Mouse (Mus musculus) C2C12 (cell line): ENCODE measurements around the gene Ece1. TPM values are rescaled to one million over a fixed set of nuclear protein-coding genes. Genes with fewer than 3 reads are reported as not detected.

ENCODE experiments used
- H3K27me3 ChIP-seq: one replicate; pipeline ENCODE4 v1.6.1; 2011; ENCODE audit not compliant: control insufficient read depth, insufficient read depth, insufficient read length
- H3K36me3 ChIP-seq: one replicate; pipeline ENCODE4 v1.6.1; 2011; ENCODE audit not compliant: control insufficient read depth, insufficient read depth
- H3K4me3 ChIP-seq: one replicate; pipeline ENCODE4 v1.5.1; 2011; ENCODE audit warnings: mild to moderate bottlenecking, control low read depth; ENCODE audit not compliant: poor library complexity, insufficient read depth, severe bottlenecking
- H3K79me2 ChIP-seq: one replicate; pipeline ENCODE4 v1.6.1; 2011; ENCODE audit not compliant: control insufficient read depth, insufficient read depth
- H3K79me3 ChIP-seq: one replicate; pipeline ENCODE4 v1.6.1; 2011; ENCODE audit warnings: low read depth, control low read depth
- H3ac ChIP-seq: one replicate; pipeline ENCODE3; 2011; ENCODE audit warnings: low read depth; ENCODE audit not compliant: control insufficient read depth, insufficient read length
- CEBPB ChIP-seq: IDR thresholded peaks from one replicate; pipeline ENCODE4 v1.6.1; 2011; ENCODE audit warnings: low read depth, mild to moderate bottlenecking, control low read depth, moderate library complexity
- CTCF ChIP-seq: IDR thresholded peaks from one replicate; pipeline ENCODE4 v1.5.1; 2011; ENCODE audit not compliant: control insufficient read depth, insufficient read depth, insufficient read length
- FOSL1 ChIP-seq: IDR thresholded peaks from one replicate; pipeline ENCODE4 v1.8.0; 2011; ENCODE audit warnings: mild to moderate bottlenecking, low read length; ENCODE audit not compliant: poor library complexity, insufficient read depth, severe bottlenecking
- MAX ChIP-seq: IDR thresholded peaks from one replicate; pipeline ENCODE4 v1.6.1; 2011; ENCODE audit warnings: mild to moderate bottlenecking, control low read depth
- MYOD1 ChIP-seq: IDR thresholded peaks from one replicate; pipeline ENCODE4 v1.6.1; 2011; ENCODE audit warnings: low read depth; ENCODE audit not compliant: control insufficient read depth, insufficient read length
- MYOG ChIP-seq: IDR thresholded peaks from one replicate; pipeline ENCODE4 v1.6.1; 2011; ENCODE audit not compliant: control insufficient read depth, insufficient read length; ENCODE audit errors: extremely low read depth
- USF1 ChIP-seq: IDR thresholded peaks from one replicate; pipeline ENCODE4 v1.6.1; 2011; ENCODE audit warnings: low read depth, mild to moderate bottlenecking, control low read depth, moderate library complexity
- polyA plus RNA-seq: library from polyadenylated mRNA; unstranded; fragments of >200 nt; fragmentation: generic; extraction: Trizol; gene quantifications from one replicate; pipeline ENCODE4 v1.2.1, GENCODE M21; 2012; ENCODE audit warnings: missing spikeins

Ece1 gene
- polyA plus RNA-seq, 1 experiment, result 198 TPM

DNA sequence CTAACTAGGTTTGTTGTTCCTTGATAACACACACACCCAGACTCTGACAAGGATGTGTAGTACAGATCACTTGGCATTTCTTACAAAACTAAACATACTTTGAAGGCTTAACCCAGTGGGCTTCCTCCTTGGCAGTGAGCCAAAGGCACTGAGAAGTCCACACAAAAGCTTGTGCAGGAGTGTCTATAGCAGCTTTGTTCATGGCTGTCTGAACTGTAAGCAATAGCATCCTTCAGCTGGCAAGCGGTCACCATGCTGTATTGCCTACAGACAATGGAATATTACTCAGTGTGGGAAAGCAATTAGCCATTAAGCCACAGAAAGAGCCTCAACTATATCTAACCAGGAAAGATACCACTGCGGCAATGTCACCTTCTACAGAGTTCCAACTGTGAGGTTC lies 42.5 kb upstream of the Ece1 start:
- Histone ChIP-seq H3K4me3 (no peak overlapping the region), H3K79me2 (no peaks in the 10 kb centered on the region), H3K79me3 (no peaks in the 10 kb centered on the region), H3K27me3 (no peaks in the 10 kb centered on the region), H3ac (no peak overlapping the region), H3K36me3 (no peaks in the 10 kb centered on the region)
- TF ChIP-seq USF1 (no peak), MYOG (no peak), MYOD1 (no peak), CTCF (no peak), CEBPB (no peak), MAX (no peak), FOSL1 (no peak)

DNA sequence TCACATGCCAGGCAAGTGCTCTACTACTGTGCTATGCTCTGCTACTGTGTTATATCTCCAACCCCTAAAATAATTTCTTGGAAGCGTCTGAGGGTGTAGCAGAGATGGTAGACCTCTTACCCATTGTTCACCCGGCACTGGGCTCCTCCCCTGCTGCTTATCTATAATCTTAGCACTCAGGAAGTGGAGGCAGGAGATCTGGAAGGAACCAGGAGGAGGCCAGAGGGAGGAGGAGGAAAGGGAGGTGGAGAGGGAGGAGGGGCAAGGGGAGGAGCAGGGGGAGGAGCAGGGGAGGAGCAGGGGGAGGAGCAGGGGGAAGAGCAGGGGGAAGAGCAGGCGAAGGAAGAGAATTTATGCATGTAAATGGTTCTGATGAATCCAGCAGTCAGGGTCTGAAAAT lies 41.3 kb upstream of the Ece1 start:
- no peaks in the 10 kb centered on the region for H3K79me3 ChIP-seq
- H3K27me3 ChIP-seq, result no peaks in the 10 kb centered on the region
- TF ChIP-seq FOSL1 (no peak), MYOG (no peak), MAX (no peak), USF1 (no peak), CTCF (no peak), MYOD1 (no peak), CEBPB (no peak)
- H3K79me2 ChIP-seq, result no peaks in the 10 kb centered on the region
- no peak overlapping the region for H3ac ChIP-seq
- H3K4me3 ChIP-seq, result no peak overlapping the region
- no peaks in the 10 kb centered on the region for H3K36me3 ChIP-seq

DNA sequence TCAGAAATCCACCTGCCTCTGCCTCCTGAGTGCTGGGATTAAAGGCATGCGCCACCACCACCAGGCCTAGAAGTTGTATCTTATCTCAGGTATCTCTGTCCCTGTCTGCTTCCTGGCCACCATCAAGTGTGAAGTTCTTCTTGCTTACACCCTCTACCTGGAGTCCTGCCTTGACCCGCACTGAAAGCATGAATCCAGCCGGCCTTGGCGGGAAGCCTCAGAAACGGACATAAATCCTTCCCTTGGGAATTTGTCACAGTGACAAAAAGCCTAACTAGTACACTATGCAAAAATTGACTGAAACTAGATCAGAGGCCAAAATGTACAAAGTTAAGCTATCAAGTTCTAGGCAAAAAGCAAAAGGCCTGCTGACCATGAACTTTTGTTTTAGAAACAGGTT lies 39.5 kb upstream of the Ece1 start:
- no peak overlapping the region for H3K4me3 ChIP-seq
- H3K36me3 ChIP-seq, result no peaks in the 10 kb centered on the region
- H3K79me2 ChIP-seq, result no peaks in the 10 kb centered on the region
- H3ac ChIP-seq, result no peak overlapping the region
- TF ChIP-seq FOSL1 (no peak), MYOD1 (no peak), CTCF (no peak), MAX (no peak), CEBPB (no peak), USF1 (no peak), MYOG (no peak)
- H3K27me3 ChIP-seq, result no peaks in the 10 kb centered on the region
- no peaks in the 10 kb centered on the region for H3K79me3 ChIP-seq

DNA sequence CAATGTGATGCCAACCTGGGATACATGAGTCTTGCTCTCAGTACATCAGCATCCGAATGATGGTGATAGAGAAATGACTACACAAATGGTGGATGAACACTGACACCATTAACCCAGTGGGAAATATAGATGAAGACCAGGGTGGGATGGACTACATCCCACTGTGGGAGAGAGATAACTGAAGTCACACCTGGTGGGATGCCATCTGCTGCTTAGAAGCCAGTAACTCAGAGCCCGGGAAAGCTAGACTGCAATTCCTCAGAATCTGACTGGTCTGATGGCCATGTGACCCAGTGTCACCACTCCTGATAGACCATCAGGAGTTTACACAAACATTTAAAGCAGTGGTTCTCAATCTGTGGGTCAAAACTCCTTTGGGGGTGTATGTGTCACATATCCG lies 38.5 kb upstream of the Ece1 start:
- no peaks in the 10 kb centered on the region for H3K79me3 ChIP-seq
- no peak overlapping the region for H3K4me3 ChIP-seq
- H3K27me3 ChIP-seq, result no peaks in the 10 kb centered on the region
- no peak overlapping the region for H3ac ChIP-seq
- H3K79me2 ChIP-seq, result no peaks in the 10 kb centered on the region
- no peak for TF ChIP-seq MYOD1
- TF ChIP-seq MYOG, result no peak
- TF ChIP-seq FOSL1, result no peak
- no peak for TF ChIP-seq CEBPB
- no peak for TF ChIP-seq USF1
- no peak for TF ChIP-seq MAX
- no peak for TF ChIP-seq CTCF
- H3K36me3 ChIP-seq, result no peaks in the 10 kb centered on the region

DNA sequence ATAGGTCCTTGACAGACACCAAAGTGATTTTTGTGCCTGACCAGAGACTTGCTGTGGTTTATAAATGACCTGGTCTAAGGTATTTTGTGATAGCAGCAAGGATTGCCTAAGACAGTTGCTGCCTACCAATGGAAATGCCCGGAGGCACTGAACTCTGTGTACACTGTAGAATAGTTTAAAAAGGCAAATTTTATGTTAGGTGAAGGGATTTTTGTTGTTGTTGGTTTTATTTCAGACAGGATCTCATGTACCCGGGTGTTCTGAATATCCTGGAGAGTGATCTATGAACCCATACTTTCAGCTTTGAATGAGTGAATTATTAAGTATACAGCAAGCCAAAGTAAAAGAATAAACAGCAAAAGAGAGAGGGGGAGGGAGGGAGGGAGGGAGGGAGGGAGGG lies 37.2 kb upstream of the Ece1 start:
- Histone ChIP-seq H3K4me3 (no peak overlapping the region), H3K79me3 (no peaks in the 10 kb centered on the region), H3K36me3 (no peaks in the 10 kb centered on the region), H3K79me2 (no peaks in the 10 kb centered on the region), H3ac (no peak overlapping the region), H3K27me3 (no peaks in the 10 kb centered on the region)
- TF ChIP-seq MAX (no peak), MYOD1 (no peak), FOSL1 (no peak), CEBPB (no peak), MYOG (no peak), USF1 (no peak), CTCF (no peak)

DNA sequence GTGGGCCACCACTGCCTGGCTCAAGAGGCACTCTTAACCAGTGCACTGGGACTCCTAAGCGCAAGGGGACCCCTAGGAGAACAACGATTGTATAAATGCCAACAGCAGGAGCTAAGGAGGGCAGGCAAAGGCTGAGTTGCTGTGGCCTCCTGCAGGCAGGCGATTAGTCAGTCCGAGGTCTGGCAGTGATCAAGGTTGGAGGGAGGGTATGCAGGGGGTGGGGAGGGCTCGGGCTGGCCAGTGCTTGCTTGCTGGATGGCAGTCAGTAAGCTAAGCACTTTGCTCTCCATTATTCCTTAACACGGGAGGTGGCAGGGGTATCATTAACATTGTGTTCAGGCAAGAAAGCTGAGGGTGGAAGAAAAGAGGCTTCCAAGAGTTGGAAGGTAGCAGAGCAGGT lies 31.7 kb upstream of the Ece1 start:
- Histone ChIP-seq H3ac (no peak overlapping the region), H3K27me3 (no peaks in the 10 kb centered on the region), H3K79me2 (no peaks in the 10 kb centered on the region), H3K4me3 (no peak overlapping the region), H3K36me3 (no peaks in the 10 kb centered on the region), H3K79me3 (no peaks in the 10 kb centered on the region)
- no peak for TF ChIP-seq MAX
- no peak for TF ChIP-seq MYOG
- TF ChIP-seq USF1, result no peak
- no peak for TF ChIP-seq MYOD1
- no peak for TF ChIP-seq CTCF
- TF ChIP-seq FOSL1, result no peak
- TF ChIP-seq CEBPB, result no peak
